Mouse (Mus musculus): ENCODE results near the gene Pla2g2c. TPM values are rescaled to one million over a fixed set of nuclear protein-coding genes. Genes with fewer than 3 reads are reported as not detected.
A peak's percentile ranks its signal among the peaks of the same experiment; 100 is the strongest.

Gene Pla2g2c
- polyA plus RNA-seq, 1 experiment from 2014 or later = 0.45 TPM

DNA sequence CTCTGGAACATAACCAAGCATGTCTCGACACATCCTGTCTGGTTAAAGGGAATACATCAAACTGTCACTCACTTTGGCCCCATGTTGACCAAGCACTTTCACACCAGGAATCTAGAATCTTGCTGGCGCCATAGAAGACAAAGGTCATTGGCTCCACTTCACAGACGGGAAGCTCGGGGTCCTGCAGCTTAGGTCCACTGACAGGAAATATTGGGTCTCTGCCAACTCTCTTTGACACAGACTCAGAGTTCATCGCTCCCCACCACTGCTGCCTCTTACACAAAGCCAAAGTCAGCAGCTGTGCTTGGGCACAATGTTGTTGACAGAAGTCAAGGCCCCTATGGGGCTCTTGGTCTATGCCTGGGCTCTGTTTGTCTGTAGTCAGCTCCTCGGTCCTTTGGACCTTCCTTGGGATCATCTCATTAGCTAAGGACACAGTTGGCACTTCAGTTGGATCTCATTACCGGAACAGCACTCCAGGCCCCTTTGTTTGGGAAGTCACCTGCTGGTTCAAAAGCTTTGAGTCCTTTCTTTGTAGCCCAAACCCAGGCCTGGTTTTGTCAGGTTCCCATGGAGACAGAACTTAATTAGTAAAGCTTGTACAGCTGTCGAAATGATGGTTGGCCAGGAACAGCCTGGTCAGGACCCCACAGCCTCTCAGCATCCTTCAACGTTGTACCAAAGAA, 4.6 kb downstream of the Pla2g2c start:
- Histone ChIP-seq H3K27me3 (no peaks in the 10 kb centered on the region), H3K4me1 (peaks cover 48% of the 10 kb centered on the region), H3K4me2 (no peak overlapping the region), H3K9ac (no peak overlapping the region), H3K9me3 (replicated peaks) (no peaks in the 10 kb centered on the region), H3K36me3 (no peaks in the 10 kb centered on the region), H3K27ac (peak overlapping the region; percentile 63), H3K4me3 (replicated peaks) (no peak overlapping the region)
- ATAC-seq (replicated peaks; ENCODE audit: low FRiP score) = peak; percentile 33; the same call in 1 of the 2 replicates
- WGBS = 43% methylated on average over 9 of the region's 9 CpGs

DNA sequence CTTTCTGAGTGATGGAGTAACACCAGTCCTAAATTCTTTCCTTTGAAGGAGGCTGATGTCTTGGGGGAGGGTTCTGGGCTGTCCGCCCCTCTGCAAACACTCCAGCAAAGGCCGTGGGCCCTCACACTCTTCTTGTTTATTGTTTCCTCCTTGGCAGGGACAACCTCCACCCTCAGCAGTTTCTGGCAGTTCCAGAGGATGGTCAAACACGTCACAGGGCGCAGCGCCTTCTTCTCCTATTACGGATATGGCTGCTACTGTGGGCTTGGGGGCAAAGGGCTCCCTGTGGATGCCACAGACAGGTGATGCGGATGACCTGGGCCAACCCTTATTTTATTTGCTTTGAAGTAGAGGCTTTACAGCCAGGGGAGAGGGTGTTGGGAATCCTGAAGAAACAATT, 9.5 kb downstream of the Pla2g2c start:
- Histone ChIP-seq H3K9me3 (replicated peaks) (no peaks in the 10 kb centered on the region), H3K9ac (no peak overlapping the region), H3K4me2 (no peak overlapping the region), H3K4me3 (replicated peaks) (no peak overlapping the region), H3K27ac (no peak overlapping the region), H3K36me3 (no peaks in the 10 kb centered on the region), H3K4me1 (peaks cover 29% of the 10 kb centered on the region), H3K27me3 (no peaks in the 10 kb centered on the region)
- ATAC-seq (replicated peaks; ENCODE audit: low FRiP score) = no peak
- 44% methylated on average over 7 of the region's 7 CpGs for WGBS

DNA sequence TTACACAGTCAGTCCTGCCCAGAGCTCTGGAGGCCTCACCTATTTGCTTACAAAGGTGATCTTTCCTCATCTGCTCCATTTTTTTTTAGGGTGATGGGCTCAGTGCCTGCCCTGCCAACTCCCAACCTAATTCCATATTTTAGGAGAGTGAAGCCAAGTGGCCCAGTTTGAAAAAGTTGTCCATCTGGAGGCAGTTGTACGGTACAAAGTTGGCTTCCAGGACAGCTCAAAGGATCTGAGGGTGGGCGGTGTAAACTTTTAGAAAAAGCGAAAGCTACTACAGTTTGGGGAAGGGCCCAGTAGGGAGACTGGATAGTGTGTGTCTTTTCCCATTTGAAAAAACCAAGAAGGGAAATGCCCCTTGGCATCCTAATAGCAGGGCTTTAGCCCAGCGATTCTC, 10.3 kb downstream of the Pla2g2c start:
- H3K4me3 ChIP-seq (replicated peaks) = no peak overlapping the region
- H3K27ac ChIP-seq = no peak overlapping the region
- no peak overlapping the region for H3K4me2 ChIP-seq
- H3K36me3 ChIP-seq = no peaks in the 10 kb centered on the region
- peaks cover 29% of the 10 kb centered on the region for H3K4me1 ChIP-seq
- no peak for ATAC-seq (replicated peaks; ENCODE audit: low FRiP score)
- H3K27me3 ChIP-seq = no peaks in the 10 kb centered on the region
- H3K9me3 ChIP-seq (replicated peaks) = no peaks in the 10 kb centered on the region
- 98% methylated on average over 4 of the region's 4 CpGs for WGBS
- H3K9ac ChIP-seq = no peak overlapping the region

GRCm38 (mm10) chr4:138737031-138737430, 12.4 kb downstream of the Pla2g2c start, which contains the start of gene Ubxn10:
Gene Ubxn10, minus strand, starts transcription at chr4:138737167.
- Histone ChIP-seq H3K27me3 (no peaks in the 10 kb centered on the region), H3K4me2 (no peak within 1 kb of the TSS), H3K4me3 (replicated peaks) (no peak within 1 kb of the TSS), H3K27ac (no peak within 1 kb of the TSS), H3K9me3 (replicated peaks) (no peaks in the 10 kb centered on the region), H3K4me1 (peaks cover 32% of the 10 kb centered on the region), H3K9ac (no peak within 1 kb of the TSS), H3K36me3 (no peaks in the 10 kb centered on the region)
- no peak for ATAC-seq (replicated peaks; ENCODE audit: low FRiP score)
- 61% methylated on average over 7 of the region's 7 CpGs for WGBS

DNA sequence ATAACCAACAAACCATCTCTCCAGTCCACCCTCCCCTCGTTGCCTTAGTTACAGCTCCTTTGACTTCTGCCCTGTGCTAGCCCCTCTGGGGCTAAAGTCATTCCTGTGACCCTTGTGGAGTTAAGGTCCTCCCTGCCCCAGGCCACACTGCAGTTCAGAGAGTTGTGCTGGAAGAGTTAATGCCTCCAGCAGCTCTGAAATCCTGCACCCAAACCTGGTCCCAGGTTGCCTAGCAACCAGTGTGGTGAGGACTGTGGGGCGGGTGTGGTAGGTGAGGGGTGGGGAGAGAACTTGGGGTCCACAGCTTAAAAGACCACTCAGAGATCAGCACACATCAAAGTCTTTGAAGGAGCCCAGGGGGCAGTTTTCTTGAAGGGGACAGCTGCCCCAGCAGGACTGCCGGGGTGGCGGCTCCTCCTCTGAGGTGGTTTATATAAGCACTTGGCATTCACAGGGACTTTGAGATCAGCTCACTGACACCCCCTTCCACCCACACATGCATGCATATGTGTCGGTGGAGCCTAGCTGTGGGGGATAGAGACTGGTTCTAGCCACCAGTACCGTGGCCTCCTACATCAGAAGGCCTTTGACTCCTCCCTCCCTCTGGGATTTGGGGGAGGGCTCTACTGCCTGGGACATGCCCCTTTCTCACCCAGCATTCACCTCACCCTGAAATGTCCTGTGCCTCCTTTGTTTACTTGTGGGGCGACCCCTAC, 14.7 kb downstream of the Pla2g2c start:
- 20% methylated on average over 7 of the region's 7 CpGs for WGBS
- Histone ChIP-seq H3K4me3 (replicated peaks) (no peak overlapping the region), H3K9me3 (replicated peaks) (no peaks in the 10 kb centered on the region), H3K9ac (no peak overlapping the region), H3K4me2 (no peak overlapping the region), H3K27ac (no peak overlapping the region), H3K36me3 (no peaks in the 10 kb centered on the region), H3K4me1 (peaks cover 35% of the 10 kb centered on the region), H3K27me3 (no peaks in the 10 kb centered on the region)
- ATAC-seq (replicated peaks; ENCODE audit: low FRiP score) = peak; percentile 20; the same call in 1 of the 2 replicates

- H3K27me3 ChIP-seq = 0 out of 2 replicates have a peak, but pooled peaks cover 4% of the 10 kb centered on the region
- no peaks in the 10 kb centered on the region for H3K36me3 ChIP-seq
- no peaks in the 10 kb centered on the region for H3K9me3 ChIP-seq (replicated peaks)
- no peak overlapping the region for H3K27ac ChIP-seq
- peak; percentile 67; the same call in 1 of the 2 replicates for ATAC-seq (replicated peaks; ENCODE audit: low FRiP score)
- no peak overlapping the region for H3K4me2 ChIP-seq
- 41% methylated on average over 4 of the region's 4 CpGs for WGBS
- H3K4me1 ChIP-seq = peaks cover 35% of the 10 kb centered on the region
- H3K4me3 ChIP-seq (replicated peaks) = no peak overlapping the region
- H3K9ac ChIP-seq = no peak overlapping the region
Observed at GRCm38 (mm10) chr4:138745884-138746283, 21.3 kb downstream of the Pla2g2c start.

GRCm38 (mm10) chr4:138746866-138747265, 22.3 kb downstream of the Pla2g2c start:
- no peak overlapping the region for H3K4me3 ChIP-seq (replicated peaks)
- no peak for ATAC-seq (replicated peaks; ENCODE audit: low FRiP score)
- H3K27me3 ChIP-seq = 0 out of 2 replicates have a peak, but pooled peaks cover 4% of the 10 kb centered on the region
- H3K27ac ChIP-seq = no peak overlapping the region
- H3K9ac ChIP-seq = no peak overlapping the region
- peaks cover 30% of the 10 kb centered on the region for H3K4me1 ChIP-seq
- no peak overlapping the region for H3K4me2 ChIP-seq
- no peaks in the 10 kb centered on the region for H3K36me3 ChIP-seq
- WGBS = 93% methylated on average over 9 of the region's 9 CpGs
- no peaks in the 10 kb centered on the region for H3K9me3 ChIP-seq (replicated peaks)

GRCm38 (mm10) chr4:138747851-138748250, 23.3 kb downstream of the Pla2g2c start:
- ATAC-seq (replicated peaks; ENCODE audit: low FRiP score) = 0 out of 2 replicates have a peak, but pooled peaks have one; percentile 48
- whole genome bisulfite sequencing = 66% methylated on average over 10 of the region's 10 CpGs
- Histone ChIP-seq H3K27ac (no peak overlapping the region), H3K4me2 (no peak overlapping the region), H3K36me3 (no peaks in the 10 kb centered on the region), H3K4me3 (replicated peaks) (no peak overlapping the region), H3K4me1 (peaks cover 26% of the 10 kb centered on the region), H3K27me3 (0 out of 2 replicates have a peak, but pooled peaks cover 4% of the 10 kb centered on the region), H3K9me3 (replicated peaks) (no peaks in the 10 kb centered on the region), H3K9ac (no peak overlapping the region)

DNA sequence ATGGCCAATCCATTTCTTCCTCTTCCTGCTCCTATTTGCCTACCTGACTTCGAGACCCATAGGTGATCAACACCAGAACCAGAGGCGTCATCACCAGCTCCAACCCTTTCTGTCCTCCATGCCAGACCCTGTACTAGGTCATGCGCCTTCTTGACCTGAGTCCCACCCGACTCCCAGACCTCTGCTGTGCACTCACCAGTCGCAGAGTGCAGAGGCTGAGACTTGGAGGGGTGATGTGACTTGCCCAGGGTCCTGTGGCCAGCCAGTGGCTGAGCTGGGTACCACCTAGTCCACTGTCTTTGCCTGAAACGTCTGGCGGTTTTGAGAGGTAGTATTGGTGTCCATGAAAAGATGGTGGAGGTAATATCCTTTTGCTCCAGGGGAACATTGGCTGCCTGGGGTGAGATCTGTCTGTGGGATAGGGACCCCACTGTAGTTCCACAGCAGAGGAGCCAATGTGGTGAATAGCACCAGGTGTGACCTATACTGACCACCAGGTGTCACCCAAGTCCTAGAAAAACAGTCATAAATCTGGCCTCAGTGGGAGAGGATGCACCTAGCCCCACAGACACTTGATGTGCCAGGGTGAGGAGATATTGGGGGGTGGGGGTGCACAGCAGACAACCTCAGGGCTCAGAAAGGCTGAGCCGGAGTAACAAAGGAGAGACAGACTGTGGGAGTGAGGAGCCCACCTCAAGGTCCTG, 23.9 kb downstream of the Pla2g2c start:
- no peak overlapping the region for H3K9ac ChIP-seq
- H3K4me2 ChIP-seq = no peak overlapping the region
- ATAC-seq (replicated peaks; ENCODE audit: low FRiP score) = 0 out of 2 replicates have a peak, but pooled peaks have one; percentile 16
- no peaks in the 10 kb centered on the region for H3K36me3 ChIP-seq
- 0 out of 2 replicates have a peak, but pooled peaks cover 4% of the 10 kb centered on the region for H3K27me3 ChIP-seq
- H3K27ac ChIP-seq = no peak overlapping the region
- H3K4me1 ChIP-seq = peaks cover 26% of the 10 kb centered on the region
- no peak overlapping the region for H3K4me3 ChIP-seq (replicated peaks)
- H3K9me3 ChIP-seq (replicated peaks) = no peaks in the 10 kb centered on the region
- 55% methylated on average over 8 of the region's 8 CpGs for WGBS

GRCm38 (mm10) chr4:138752603-138753002, 28.0 kb downstream of the Pla2g2c start:
- WGBS = 96% methylated on average over 6 of the region's 6 CpGs
- Histone ChIP-seq H3K27me3 (no peaks in the 10 kb centered on the region), H3K4me1 (peaks cover 20% of the 10 kb centered on the region), H3K36me3 (no peaks in the 10 kb centered on the region), H3K4me3 (replicated peaks) (no peak overlapping the region), H3K27ac (no peak overlapping the region), H3K9me3 (replicated peaks) (no peaks in the 10 kb centered on the region), H3K4me2 (no peak overlapping the region), H3K9ac (no peak overlapping the region)
- no peak for ATAC-seq (replicated peaks; ENCODE audit: low FRiP score)

DNA sequence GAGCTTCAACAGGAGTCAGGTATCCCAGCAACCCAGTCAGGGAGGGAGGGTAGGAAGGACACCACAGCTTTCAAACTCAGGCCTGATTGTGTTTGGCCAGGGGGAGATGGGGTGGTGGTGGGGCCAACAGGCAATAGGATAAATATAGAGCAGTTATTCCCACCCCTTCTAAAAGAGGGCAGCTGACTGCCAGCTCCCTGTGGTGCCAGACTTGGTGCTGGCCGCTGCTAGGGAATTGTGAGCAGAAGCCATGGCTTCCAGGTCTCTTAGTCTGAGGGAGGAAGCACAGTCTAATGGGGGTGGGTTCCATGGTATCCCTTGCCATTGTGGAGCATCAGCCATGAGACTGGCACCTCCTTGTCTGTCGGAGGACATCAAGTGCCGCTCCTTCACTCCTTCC, 29.0 kb downstream of the Pla2g2c start:
- H3K9me3 ChIP-seq (replicated peaks) = no peaks in the 10 kb centered on the region
- peaks cover 15% of the 10 kb centered on the region for H3K4me1 ChIP-seq
- no peak overlapping the region for H3K4me2 ChIP-seq
- H3K27ac ChIP-seq = no peak overlapping the region
- 95% methylated on average over 3 of the region's 3 CpGs for WGBS
- ATAC-seq (replicated peaks; ENCODE audit: low FRiP score) = no peak
- no peak overlapping the region for H3K4me3 ChIP-seq (replicated peaks)
- H3K27me3 ChIP-seq = no peaks in the 10 kb centered on the region
- no peak overlapping the region for H3K9ac ChIP-seq
- no peaks in the 10 kb centered on the region for H3K36me3 ChIP-seq

DNA sequence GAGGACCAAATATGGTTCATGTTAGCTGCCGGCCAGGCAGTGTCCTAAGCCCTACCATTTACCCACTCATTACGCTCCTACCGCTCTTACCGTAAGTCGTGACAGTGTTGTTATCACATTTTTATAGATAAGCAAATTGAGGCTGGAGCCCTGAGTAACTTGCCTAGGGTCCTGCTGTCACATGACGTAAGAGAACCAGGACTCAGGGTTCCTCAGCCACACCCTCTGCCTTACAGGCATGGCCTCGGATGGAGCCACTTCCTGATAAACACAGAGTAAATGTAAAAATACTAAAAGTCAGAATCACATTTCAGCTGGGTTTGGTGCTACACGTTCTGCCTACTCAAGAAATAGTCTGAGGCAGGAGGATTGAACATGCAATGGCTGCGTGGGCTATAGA, 29.8 kb downstream of the Pla2g2c start:
- no peak overlapping the region for H3K4me2 ChIP-seq
- no peaks in the 10 kb centered on the region for H3K36me3 ChIP-seq
- no peaks in the 10 kb centered on the region for H3K9me3 ChIP-seq (replicated peaks)
- peaks cover 10% of the 10 kb centered on the region; the same call in 1 of the 2 replicates for H3K4me1 ChIP-seq
- H3K27ac ChIP-seq = no peak overlapping the region
- 82% methylated on average over 9 of the region's 9 CpGs for WGBS
- no peak overlapping the region for H3K4me3 ChIP-seq (replicated peaks)
- no peaks in the 10 kb centered on the region for H3K27me3 ChIP-seq
- H3K9ac ChIP-seq = no peak overlapping the region
- ATAC-seq (replicated peaks; ENCODE audit: low FRiP score) = no peak

Measured in kidney, embryonic 15.5 days (tissue).